Mouse (Mus musculus) brain, embryonic 14.5 days (tissue): ENCODE results near the gene 4930469K13Rik.

Experiments
- CTCF ChIP-seq: fragments of 200-500 bp; IDR thresholded peaks from 2 replicates; pipeline ENCODE4 v1.5.1; 2012; ENCODE audit warnings: inconsistent platforms, mild to moderate bottlenecking, moderate library complexity, borderline replicate concordance; ENCODE audit not compliant: insufficient read depth, insufficient read length; ENCODE audit errors: extremely low read depth
- POLR2A ChIP-seq: fragments of 200-500 bp; IDR thresholded peaks from 2 replicates; pipeline ENCODE4 v1.6.1; 2012; ENCODE audit warnings: mild to moderate bottlenecking, inconsistent platforms, borderline replicate concordance; ENCODE audit not compliant: poor library complexity, insufficient read depth, insufficient read length, severe bottlenecking; ENCODE audit errors: extremely low read depth

DNA sequence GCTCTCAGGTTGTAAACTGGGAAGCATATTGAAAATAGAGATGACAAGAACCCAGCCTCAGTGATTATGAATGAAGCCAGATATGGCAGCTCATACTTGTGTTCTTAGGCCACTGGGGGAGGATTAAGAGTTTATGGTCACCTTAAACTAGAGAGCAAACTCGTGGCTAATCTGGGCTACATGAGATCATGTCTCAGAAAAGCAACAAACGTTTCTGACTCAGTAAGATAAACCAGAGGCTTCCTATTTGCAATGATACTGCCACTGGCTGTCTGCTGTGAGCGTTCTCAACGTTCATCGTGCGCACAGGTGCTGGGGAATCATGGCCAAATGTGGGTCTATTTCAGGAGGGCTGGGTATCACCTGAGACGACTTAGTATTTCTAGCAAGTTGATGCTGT, 14.6 kb downstream of the 4930469K13Rik start:
- no peak for TF ChIP-seq CTCF
- no peak for TF ChIP-seq POLR2A
